Mouse (Mus musculus) G1E (cell line): ENCODE measurements around the gene Ift43.

Experiments used
- CTCF ChIP-seq: IDR thresholded peaks from 2 replicates; pipeline ENCODE4 v1.5.1; 2012; ENCODE audit warnings: low read depth, low read length, inconsistent platforms, mixed read lengths
- GATA1 ChIP-seq: IDR thresholded peaks from 2 replicates; pipeline ENCODE4 v1.6.1; 2012; ENCODE audit warnings: borderline replicate concordance, low read length, inconsistent platforms, mixed read lengths
- GATA2 ChIP-seq: IDR thresholded peaks from 2 replicates; pipeline ENCODE4 v1.6.1; 2012; ENCODE audit warnings: low read depth, low read length, inconsistent platforms, borderline replicate concordance
- TAL1 ChIP-seq: conservative IDR thresholded peaks from 2 replicates; pipeline ENCODE4 v1.6.1; 2012; ENCODE audit warnings: low read depth, low read length, inconsistent platforms, mixed read lengths

DNA sequence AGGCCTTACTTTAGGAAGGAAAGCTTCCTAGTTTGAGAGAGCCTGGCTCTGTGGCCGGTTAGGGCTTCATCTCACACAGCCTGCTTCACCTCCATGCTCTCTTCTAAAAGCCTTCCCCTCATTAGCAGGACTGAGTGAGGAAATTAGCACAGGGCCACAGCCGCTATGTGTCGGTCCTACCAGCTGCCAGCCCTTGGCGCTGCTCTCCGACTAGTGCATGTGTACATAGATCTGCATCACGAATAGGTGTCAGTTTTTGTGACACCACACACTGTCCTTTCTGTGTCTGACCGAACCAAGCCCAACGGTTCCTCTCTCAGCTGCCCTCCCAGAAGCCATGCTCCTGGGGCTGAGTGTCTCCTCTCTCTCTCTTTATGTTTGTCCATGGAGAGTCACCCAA is 74.8 kb downstream of the Ift43 start:
- TF ChIP-seq CTCF: no peak
- no peak for TF ChIP-seq TAL1
- TF ChIP-seq GATA2: no peak
- no peak for TF ChIP-seq GATA1
